Mouse (Mus musculus): ENCODE measurements around the gene Cald1. TPM values are rescaled to one million over a fixed set of nuclear protein-coding genes. Genes with fewer than 3 reads are reported as not detected.

Cald1 gene
- polyA plus RNA-seq, 1 experiment = 24.7 TPM

GRCm38 (mm10) chr6:34723250-34723904 lies 125.1 kb downstream of the Cald1 start:
- peaks cover 4% of the 10 kb centered on the region; the same call in 1 of the 2 replicates for H3K4me1 ChIP-seq (ENCODE audit: control insufficient read depth, insufficient read depth, low read length)
- no peak overlapping the region for H3K4me3 ChIP-seq (ENCODE audit: insufficient read depth, low read depth, low read length)
- H3K27me3 ChIP-seq (replicated peaks; ENCODE audit: control insufficient read depth, insufficient read depth, low read length) = no peaks in the 10 kb centered on the region
- no peak overlapping the region for H3K27ac ChIP-seq (ENCODE audit: insufficient read depth, low read depth, low read length)
- no peaks in the 10 kb centered on the region for H3K36me3 ChIP-seq (ENCODE audit: control insufficient read depth, insufficient read depth, low read length)
- 94% methylated on average over 10 of the region's 10 CpGs for WGBS
- DNase-seq = no peak
- TF ChIP-seq CTCF (conservative IDR thresholded peaks at IDR 0.05; ENCODE audit: insufficient read depth, insufficient read length, low read depth, low read length) (no peak), POLR2A (IDR thresholded peaks at IDR 0.05; ENCODE audit: low read depth, low read length) (no peak)

- Histone ChIP-seq H3K36me3 (ENCODE audit: control insufficient read depth, insufficient read depth, low read length) (no peaks in the 10 kb centered on the region), H3K27me3 (replicated peaks; ENCODE audit: control insufficient read depth, insufficient read depth, low read length) (no peaks in the 10 kb centered on the region), H3K4me1 (ENCODE audit: control insufficient read depth, insufficient read depth, low read length) (peaks cover 7% of the 10 kb centered on the region; the same call in 1 of the 2 replicates), H3K4me3 (ENCODE audit: insufficient read depth, low read depth, low read length) (no peak overlapping the region), H3K27ac (ENCODE audit: insufficient read depth, low read depth, low read length) (no peak overlapping the region)
- 81% methylated on average over 1 of the region's 1 CpGs for WGBS
- DNase-seq = no peak
- no peak for TF ChIP-seq POLR2A (IDR thresholded peaks at IDR 0.05; ENCODE audit: low read depth, low read length)
- TF ChIP-seq CTCF (conservative IDR thresholded peaks at IDR 0.05; ENCODE audit: insufficient read depth, insufficient read length, low read depth, low read length) = no peak
Observed at GRCm38 (mm10) chr6:34725660-34726059, 127.4 kb downstream of the Cald1 start.

- no peaks in the 10 kb centered on the region for H3K27me3 ChIP-seq (replicated peaks; ENCODE audit: control insufficient read depth, insufficient read depth, low read length)
- DNase-seq = no peak
- H3K36me3 ChIP-seq (ENCODE audit: control insufficient read depth, insufficient read depth, low read length) = no peaks in the 10 kb centered on the region
- H3K27ac ChIP-seq (ENCODE audit: insufficient read depth, low read depth, low read length) = no peak overlapping the region
- no peak for TF ChIP-seq CTCF (conservative IDR thresholded peaks at IDR 0.05; ENCODE audit: insufficient read depth, insufficient read length, low read depth, low read length)
- no peak for TF ChIP-seq POLR2A (IDR thresholded peaks at IDR 0.05; ENCODE audit: low read depth, low read length)
- H3K4me3 ChIP-seq (ENCODE audit: insufficient read depth, low read depth, low read length) = no peak overlapping the region
- 62% methylated on average over 1 of the region's 1 CpGs for WGBS
- peaks cover 7% of the 10 kb centered on the region; the same call in 1 of the 2 replicates for H3K4me1 ChIP-seq (ENCODE audit: control insufficient read depth, insufficient read depth, low read length)
Observed at GRCm38 (mm10) chr6:34726104-34726503, 127.8 kb downstream of the Cald1 start.

- TF ChIP-seq CTCF (conservative IDR thresholded peaks at IDR 0.05; ENCODE audit: insufficient read depth, insufficient read length, low read depth, low read length) = no peak
- no peak for DNase-seq
- no peak overlapping the region for H3K4me3 ChIP-seq (ENCODE audit: insufficient read depth, low read depth, low read length)
- no peaks in the 10 kb centered on the region for H3K36me3 ChIP-seq (ENCODE audit: control insufficient read depth, insufficient read depth, low read length)
- no peaks in the 10 kb centered on the region for H3K27me3 ChIP-seq (replicated peaks; ENCODE audit: control insufficient read depth, insufficient read depth, low read length)
- 87% methylated on average over 15 of the region's 15 CpGs for WGBS
- H3K4me1 ChIP-seq (ENCODE audit: control insufficient read depth, insufficient read depth, low read length) = peaks cover 3% of the 10 kb centered on the region; the same call in 1 of the 2 replicates
- no peak overlapping the region for H3K27ac ChIP-seq (ENCODE audit: insufficient read depth, low read depth, low read length)
Observed at GRCm38 (mm10) chr6:34727316-34727983, 129.2 kb downstream of the Cald1 start.

- H3K27me3 ChIP-seq (replicated peaks; ENCODE audit: control insufficient read depth, insufficient read depth, low read length) = no peaks in the 10 kb centered on the region
- H3K4me1 ChIP-seq (ENCODE audit: control insufficient read depth, insufficient read depth, low read length) = 0 out of 2 replicates have a peak, but pooled peaks cover 3% of the 10 kb centered on the region
- no peaks in the 10 kb centered on the region for H3K36me3 ChIP-seq (ENCODE audit: control insufficient read depth, insufficient read depth, low read length)
- no peak overlapping the region for H3K4me3 ChIP-seq (ENCODE audit: insufficient read depth, low read depth, low read length)
- WGBS = 34% methylated on average over 8 of the region's 8 CpGs
- H3K27ac ChIP-seq (ENCODE audit: insufficient read depth, low read depth, low read length) = no peak overlapping the region
- TF ChIP-seq POLR2A (IDR thresholded peaks at IDR 0.05; ENCODE audit: low read depth, low read length) (no peak), CTCF (conservative IDR thresholded peaks at IDR 0.05; ENCODE audit: insufficient read depth, insufficient read length, low read depth, low read length) (no peak)
- no peak for DNase-seq
Observed at GRCm38 (mm10) chr6:34729449-34730151, 131.3 kb downstream of the Cald1 start.

- Histone ChIP-seq H3K36me3 (ENCODE audit: control insufficient read depth, insufficient read depth, low read length) (no peaks in the 10 kb centered on the region), H3K4me1 (ENCODE audit: control insufficient read depth, insufficient read depth, low read length) (0 out of 2 replicates have a peak, but pooled peaks cover 4% of the 10 kb centered on the region), H3K27ac (ENCODE audit: insufficient read depth, low read depth, low read length) (no peak overlapping the region), H3K27me3 (replicated peaks; ENCODE audit: control insufficient read depth, insufficient read depth, low read length) (no peaks in the 10 kb centered on the region), H3K4me3 (ENCODE audit: insufficient read depth, low read depth, low read length) (no peak overlapping the region)
- no peak for TF ChIP-seq POLR2A (IDR thresholded peaks at IDR 0.05; ENCODE audit: low read depth, low read length)
- no peak for TF ChIP-seq CTCF (conservative IDR thresholded peaks at IDR 0.05; ENCODE audit: insufficient read depth, insufficient read length, low read depth, low read length)
- peak; percentile 44 for DNase-seq
- 54% methylated on average over 6 of the region's 6 CpGs for WGBS
Observed at GRCm38 (mm10) chr6:34731007-34731406, 132.7 kb downstream of the Cald1 start.

- Histone ChIP-seq H3K27me3 (replicated peaks; ENCODE audit: control insufficient read depth, insufficient read depth, low read length) (no peaks in the 10 kb centered on the region), H3K4me3 (ENCODE audit: insufficient read depth, low read depth, low read length) (no peak overlapping the region), H3K27ac (ENCODE audit: insufficient read depth, low read depth, low read length) (no peak overlapping the region), H3K4me1 (ENCODE audit: control insufficient read depth, insufficient read depth, low read length) (0 out of 2 replicates have a peak, but pooled peaks cover 5% of the 10 kb centered on the region), H3K36me3 (ENCODE audit: control insufficient read depth, insufficient read depth, low read length) (no peaks in the 10 kb centered on the region)
- 68% methylated on average over 9 of the region's 9 CpGs for WGBS
- no peak for TF ChIP-seq POLR2A (IDR thresholded peaks at IDR 0.05; ENCODE audit: low read depth, low read length)
- TF ChIP-seq CTCF (conservative IDR thresholded peaks at IDR 0.05; ENCODE audit: insufficient read depth, insufficient read length, low read depth, low read length) = no peak
- DNase-seq = peak; percentile 33
Observed at GRCm38 (mm10) chr6:34731529-34731928, 133.2 kb downstream of the Cald1 start.

Measured in kidney, adult 2 months (tissue).